Mouse (Mus musculus): ENCODE results near the gene Gpsm3. TPM values are rescaled to one million over a fixed set of nuclear protein-coding genes. Genes with fewer than 3 reads are reported as not detected.
A peak's percentile ranks its signal among the peaks of the same experiment; 100 is the strongest.

Gene Gpsm3
- polyA plus RNA-seq, 1 experiment from 2014 or later, result 12.5 TPM

- peaks cover 49% of the 10 kb centered on the region for H3K4me1 ChIP-seq (ENCODE audit: control insufficient read depth, insufficient read depth, low read length)
- H3K9me3 ChIP-seq (ENCODE audit: control insufficient read depth, low read length), result no peaks in the 10 kb centered on the region
- ATAC-seq, result peak; percentile 85
- H3K4me3 ChIP-seq (ENCODE audit: low read length), result peak overlapping the region; percentile 82
- H3K9ac ChIP-seq (ENCODE audit: low read depth, low read length), result peak overlapping the region; percentile 96
- 1% methylated on average over 38 of the region's 38 CpGs for WGBS
- H3K27ac ChIP-seq (ENCODE audit: low read length), result peak overlapping the region; percentile 95
- H3K36me3 ChIP-seq (ENCODE audit: control insufficient read depth, insufficient read depth, low read length), result no peaks in the 10 kb centered on the region
- H3K4me2 ChIP-seq (ENCODE audit: low read depth, low read length), result peak overlapping the region; percentile 98
- no peaks in the 10 kb centered on the region for H3K27me3 ChIP-seq (replicated peaks; ENCODE audit: control insufficient read depth, insufficient read depth, low read length)
Observed at GRCm38 (mm10) chr17:34586796-34587422, 2.7 kb upstream of the Gpsm3 start.

GRCm38 (mm10) chr17:34587423-34587811 is 2.2 kb upstream of the Gpsm3 start:
- peak; percentile 90 for ATAC-seq
- Histone ChIP-seq H3K36me3 (ENCODE audit: control insufficient read depth, insufficient read depth, low read length) (no peaks in the 10 kb centered on the region), H3K4me3 (ENCODE audit: low read length) (peak overlapping the region; percentile 82), H3K27me3 (replicated peaks; ENCODE audit: control insufficient read depth, insufficient read depth, low read length) (no peaks in the 10 kb centered on the region), H3K4me1 (ENCODE audit: control insufficient read depth, insufficient read depth, low read length) (peaks cover 49% of the 10 kb centered on the region), H3K4me2 (ENCODE audit: low read depth, low read length) (peak overlapping the region; percentile 98), H3K9ac (ENCODE audit: low read depth, low read length) (peak overlapping the region; percentile 96), H3K27ac (ENCODE audit: low read length) (peak overlapping the region; percentile 95), H3K9me3 (ENCODE audit: control insufficient read depth, low read length) (no peaks in the 10 kb centered on the region)
- under 1% methylated on average over 49 of the region's 50 CpGs for WGBS

GRCm38 (mm10) chr17:34587814-34588213 is 1.8 kb upstream of the Gpsm3 start:
- ATAC-seq, result no peak
- no peaks in the 10 kb centered on the region for H3K9me3 ChIP-seq (ENCODE audit: control insufficient read depth, low read length)
- WGBS, result 3% methylated on average over 19 of the region's 19 CpGs

GRCm38 (mm10) chr17:34588767-34589166 is 839 bp upstream of the Gpsm3 start:
- Histone ChIP-seq H3K4me3 (ENCODE audit: low read length) (no peak overlapping the region), H3K9ac (ENCODE audit: low read depth, low read length) (no peak overlapping the region), H3K4me2 (ENCODE audit: low read depth, low read length) (no peak overlapping the region; the same call in 1 of the 2 replicates), H3K27me3 (replicated peaks; ENCODE audit: control insufficient read depth, insufficient read depth, low read length) (no peaks in the 10 kb centered on the region), H3K27ac (ENCODE audit: low read length) (no peak overlapping the region), H3K4me1 (ENCODE audit: control insufficient read depth, insufficient read depth, low read length) (peaks cover 48% of the 10 kb centered on the region), H3K36me3 (ENCODE audit: control insufficient read depth, insufficient read depth, low read length) (no peaks in the 10 kb centered on the region), H3K9me3 (ENCODE audit: control insufficient read depth, low read length) (no peaks in the 10 kb centered on the region)
- 64% methylated on average over 3 of the region's 3 CpGs for WGBS
- ATAC-seq, result no peak

More at GRCm38 (mm10) chr17:34587814-34588213, 1.8 kb upstream of the Gpsm3 start:
- Histone ChIP-seq H3K4me2 (ENCODE audit: low read depth, low read length) (peak overlapping the region; percentile 70), H3K9ac (ENCODE audit: low read depth, low read length) (peak overlapping the region; percentile 96), H3K36me3 (ENCODE audit: control insufficient read depth, insufficient read depth, low read length) (no peaks in the 10 kb centered on the region), H3K27me3 (replicated peaks; ENCODE audit: control insufficient read depth, insufficient read depth, low read length) (no peaks in the 10 kb centered on the region), H3K4me1 (ENCODE audit: control insufficient read depth, insufficient read depth, low read length) (peaks cover 49% of the 10 kb centered on the region), H3K27ac (ENCODE audit: low read length) (peak overlapping the region; percentile 95), H3K4me3 (ENCODE audit: low read length) (peak overlapping the region; percentile 82)

GRCm38 (mm10) chr17:34589206-34589605 is 400 bp upstream of the Gpsm3 start:
- peak overlapping the region; percentile 99; the same call in 1 of the 2 replicates for H3K9ac ChIP-seq (ENCODE audit: low read depth, low read length)
- no peaks in the 10 kb centered on the region for H3K27me3 ChIP-seq (replicated peaks; ENCODE audit: control insufficient read depth, insufficient read depth, low read length)
- H3K9me3 ChIP-seq (ENCODE audit: control insufficient read depth, low read length), result no peaks in the 10 kb centered on the region
- H3K4me2 ChIP-seq (ENCODE audit: low read depth, low read length), result peak overlapping the region; percentile 92
- peak overlapping the region; percentile 24; the same call in 1 of the 2 replicates for H3K4me3 ChIP-seq (ENCODE audit: low read length)
- peak overlapping the region; percentile 93 for H3K27ac ChIP-seq (ENCODE audit: low read length)
- H3K36me3 ChIP-seq (ENCODE audit: control insufficient read depth, insufficient read depth, low read length), result no peaks in the 10 kb centered on the region
- ATAC-seq, result no peak
- peaks cover 52% of the 10 kb centered on the region for H3K4me1 ChIP-seq (ENCODE audit: control insufficient read depth, insufficient read depth, low read length)
- 52% methylated on average over 7 of the region's 7 CpGs for WGBS

- Histone ChIP-seq H3K4me3 (ENCODE audit: low read length) (peak overlapping the region; percentile 90), H3K36me3 (ENCODE audit: control insufficient read depth, insufficient read depth, low read length) (peaks cover 6% of the 10 kb centered on the region), H3K4me2 (ENCODE audit: low read depth, low read length) (peak overlapping the region; percentile 92), H3K27me3 (replicated peaks; ENCODE audit: control insufficient read depth, insufficient read depth, low read length) (no peaks in the 10 kb centered on the region), H3K4me1 (ENCODE audit: control insufficient read depth, insufficient read depth, low read length) (peaks cover 61% of the 10 kb centered on the region), H3K27ac (ENCODE audit: low read length) (peak overlapping the region; percentile 93), H3K9ac (ENCODE audit: low read depth, low read length) (peak overlapping the region; percentile 99), H3K9me3 (ENCODE audit: control insufficient read depth, low read length) (no peaks in the 10 kb centered on the region)
- 69% methylated on average over 15 of the region's 15 CpGs for WGBS
- no peak for ATAC-seq
Observed at GRCm38 (mm10) chr17:34590154-34590987, 765 bp downstream of the Gpsm3 start.

GRCm38 (mm10) chr17:34591029-34591993 is 1.7 kb downstream of the Gpsm3 start, which contains the start of gene Pbx2:
Gene Pbx2 (plus strand): TSS chr17:34591266.
- peaks cover 56% of the 10 kb centered on the region for H3K4me1 ChIP-seq (ENCODE audit: control insufficient read depth, insufficient read depth, low read length)
- WGBS, result 7% methylated on average over 21 of the region's 21 CpGs

GRCm38 (mm10) chr17:34591994-34592375 is 2.4 kb downstream of the Gpsm3 start:
- peaks cover 12% of the 10 kb centered on the region for H3K36me3 ChIP-seq (ENCODE audit: control insufficient read depth, insufficient read depth, low read length)
- no peaks in the 10 kb centered on the region for H3K9me3 ChIP-seq (ENCODE audit: control insufficient read depth, low read length)
- peak; percentile 54 for ATAC-seq
- no peaks in the 10 kb centered on the region for H3K27me3 ChIP-seq (replicated peaks; ENCODE audit: control insufficient read depth, insufficient read depth, low read length)
- peaks cover 52% of the 10 kb centered on the region for H3K4me1 ChIP-seq (ENCODE audit: control insufficient read depth, insufficient read depth, low read length)
- under 1% methylated on average over 33 of the region's 35 CpGs for WGBS
- peak overlapping the region; percentile 92 for H3K4me2 ChIP-seq (ENCODE audit: low read depth, low read length)
- peak overlapping the region; percentile 99 for H3K9ac ChIP-seq (ENCODE audit: low read depth, low read length)
- H3K4me3 ChIP-seq (ENCODE audit: low read length), result peak overlapping the region; percentile 90
- peak overlapping the region; percentile 99 for H3K27ac ChIP-seq (ENCODE audit: low read length)

More at GRCm38 (mm10) chr17:34591029-34591993, 1.7 kb downstream of the Gpsm3 start, which contains the start of gene Pbx2:
- Histone ChIP-seq H3K27ac (ENCODE audit: low read length) (peak within 1 kb of the TSS; percentile 99), H3K4me2 (ENCODE audit: low read depth, low read length) (peak within 1 kb of the TSS; percentile 92), H3K4me3 (ENCODE audit: low read length) (peak within 1 kb of the TSS; percentile 90), H3K27me3 (replicated peaks; ENCODE audit: control insufficient read depth, insufficient read depth, low read length) (no peaks in the 10 kb centered on the region), H3K9ac (ENCODE audit: low read depth, low read length) (peak within 1 kb of the TSS; percentile 99), H3K9me3 (ENCODE audit: control insufficient read depth, low read length) (no peaks in the 10 kb centered on the region), H3K36me3 (ENCODE audit: control insufficient read depth, insufficient read depth, low read length) (peaks cover 12% of the 10 kb centered on the region)
- ATAC-seq, result peak; percentile 16
